Mouse (Mus musculus): ENCODE data around the gene Usp43. TPM values are rescaled to one million over a fixed set of nuclear protein-coding genes. Genes with fewer than 3 reads are reported as not detected.

The Usp43 gene
- polyA plus RNA-seq, 1 experiment from 2014 or later, result 0.60 TPM

DNA sequence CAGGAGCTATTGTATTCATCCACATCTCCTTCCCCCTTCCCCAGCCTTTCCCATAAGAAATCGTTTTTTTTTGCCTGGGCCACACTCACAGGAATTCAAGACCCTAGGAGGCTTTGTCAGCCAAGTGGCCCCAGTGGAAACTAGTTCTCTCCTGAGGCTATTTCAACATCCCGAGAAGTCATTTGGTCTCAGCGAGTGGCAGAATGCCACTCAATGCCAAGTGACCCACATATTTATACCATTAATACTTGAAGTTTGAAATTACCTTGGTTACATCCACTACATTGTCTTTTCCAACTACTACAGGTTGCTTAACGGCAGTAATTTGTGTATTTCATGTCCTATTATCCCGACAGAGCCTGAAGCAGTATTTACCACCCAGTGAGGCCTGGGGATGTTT is 70.2 kb downstream of the Usp43 start:
- H3K4me2 ChIP-seq, result no peak overlapping the region
- no peaks in the 10 kb centered on the region for H3K36me3 ChIP-seq
- no peak overlapping the region for H3K27ac ChIP-seq (ENCODE audit: poor library complexity, severe bottlenecking)
- H3K9me3 ChIP-seq (replicated peaks), result no peaks in the 10 kb centered on the region
- no peaks in the 10 kb centered on the region for H3K27me3 ChIP-seq (replicated peaks)
- no peaks in the 10 kb centered on the region for H3K4me1 ChIP-seq (replicated peaks)
- ATAC-seq (ENCODE audit: insufficient number of reproducible peaks, low FRiP score), result no peak
- H3K9ac ChIP-seq, result no peak overlapping the region
- WGBS, result 63% methylated on average over 5 of the region's 5 CpGs
- H3K4me3 ChIP-seq, result no peak overlapping the region

DNA sequence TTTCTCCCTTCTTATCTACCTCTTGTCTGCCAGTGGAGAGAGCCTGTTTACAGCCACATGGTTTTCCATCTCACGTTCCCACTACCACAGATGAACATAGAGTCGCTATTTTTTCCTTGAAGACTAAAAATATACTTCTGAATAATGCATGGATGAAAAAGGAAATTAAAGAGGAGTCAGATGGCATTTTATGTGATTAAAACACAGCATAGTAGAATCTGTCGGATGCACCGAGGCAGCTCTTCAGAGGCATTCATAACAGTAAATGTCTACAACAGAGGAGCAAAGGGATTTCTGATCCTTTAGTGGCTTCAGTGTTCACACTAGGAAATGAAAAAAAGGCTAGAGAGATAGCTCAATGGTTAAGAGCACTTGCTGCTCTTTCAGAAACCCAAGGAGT is 76.8 kb downstream of the Usp43 start:
- Histone ChIP-seq H3K4me3 (no peak overlapping the region), H3K4me2 (no peak overlapping the region), H3K27me3 (replicated peaks) (no peaks in the 10 kb centered on the region), H3K36me3 (no peaks in the 10 kb centered on the region), H3K27ac (ENCODE audit: poor library complexity, severe bottlenecking) (no peak overlapping the region), H3K9me3 (replicated peaks) (no peaks in the 10 kb centered on the region), H3K4me1 (replicated peaks) (no peaks in the 10 kb centered on the region), H3K9ac (no peak overlapping the region)
- ATAC-seq (ENCODE audit: insufficient number of reproducible peaks, low FRiP score), result no peak
- 75% methylated on average over 4 of the region's 4 CpGs for WGBS

DNA sequence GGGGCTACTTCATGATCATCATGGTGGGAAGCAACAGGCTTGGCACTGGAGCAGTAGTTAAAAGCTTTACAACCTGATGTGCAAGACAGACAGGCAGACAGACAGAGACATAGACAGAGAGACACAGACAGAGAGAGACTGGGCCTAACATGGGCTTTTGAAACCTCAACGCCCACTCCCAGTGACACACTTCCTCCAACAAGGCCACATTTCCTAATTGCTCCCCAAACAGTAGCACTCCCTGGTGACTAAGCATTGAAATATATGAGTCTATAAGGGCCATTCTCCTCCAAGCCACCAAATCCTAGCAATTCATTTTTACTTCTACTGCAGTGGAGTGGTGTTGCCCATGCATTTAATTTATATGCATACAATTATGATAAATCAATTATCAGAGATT is 82.1 kb downstream of the Usp43 start:
- H3K36me3 ChIP-seq, result no peaks in the 10 kb centered on the region
- no peaks in the 10 kb centered on the region for H3K27me3 ChIP-seq (replicated peaks)
- 64% methylated on average over 1 of the region's 1 CpGs for WGBS
- no peak overlapping the region for H3K9ac ChIP-seq
- H3K27ac ChIP-seq (ENCODE audit: poor library complexity, severe bottlenecking), result no peak overlapping the region
- no peak overlapping the region for H3K4me3 ChIP-seq
- no peak for ATAC-seq (ENCODE audit: insufficient number of reproducible peaks, low FRiP score)
- no peak overlapping the region for H3K4me2 ChIP-seq
- no peaks in the 10 kb centered on the region for H3K9me3 ChIP-seq (replicated peaks)
- peaks cover 7% of the 10 kb centered on the region; the same call in 1 of the 2 replicates for H3K4me1 ChIP-seq (replicated peaks)

DNA sequence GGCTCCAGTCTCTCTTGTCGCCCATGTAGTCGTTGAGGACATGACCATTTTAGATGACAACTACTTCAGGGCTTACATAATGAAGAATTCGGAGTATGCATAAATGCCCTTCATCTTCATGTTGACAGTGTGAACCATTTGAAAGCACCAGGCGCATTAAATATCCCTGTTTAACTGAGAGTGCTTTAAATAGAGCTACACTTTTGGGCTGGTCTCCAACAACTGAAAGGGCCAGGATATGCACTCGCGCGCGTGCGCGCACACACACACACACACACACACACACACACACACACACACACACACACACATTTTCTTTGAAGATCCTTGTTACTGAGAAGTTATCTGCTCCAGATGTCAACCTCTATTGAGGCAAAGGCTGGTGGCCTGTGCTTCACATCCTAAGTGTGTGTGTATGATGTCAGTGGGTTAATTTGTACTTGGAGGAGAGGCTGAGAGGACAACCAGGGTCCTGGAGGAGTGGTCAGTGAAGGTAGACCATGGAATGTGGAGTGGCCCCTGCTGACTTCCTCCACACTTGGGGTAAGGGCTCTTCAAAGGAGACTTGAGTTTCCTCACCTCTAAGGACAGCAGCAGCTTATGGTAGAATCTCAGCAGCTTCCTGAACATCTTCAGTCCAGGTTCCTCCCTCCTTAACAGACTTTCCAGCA is 86.4 kb downstream of the Usp43 start:
- no peaks in the 10 kb centered on the region for H3K36me3 ChIP-seq
- H3K9me3 ChIP-seq (replicated peaks), result no peaks in the 10 kb centered on the region
- H3K4me2 ChIP-seq, result no peak overlapping the region
- peaks cover 7% of the 10 kb centered on the region; the same call in 1 of the 2 replicates for H3K4me1 ChIP-seq (replicated peaks)
- H3K9ac ChIP-seq, result no peak overlapping the region
- no peak overlapping the region for H3K27ac ChIP-seq (ENCODE audit: poor library complexity, severe bottlenecking)
- ATAC-seq (ENCODE audit: insufficient number of reproducible peaks, low FRiP score), result no peak
- H3K27me3 ChIP-seq (replicated peaks), result no peaks in the 10 kb centered on the region
- no peak overlapping the region for H3K4me3 ChIP-seq
- 74% methylated on average over 10 of the region's 10 CpGs for WGBS

DNA sequence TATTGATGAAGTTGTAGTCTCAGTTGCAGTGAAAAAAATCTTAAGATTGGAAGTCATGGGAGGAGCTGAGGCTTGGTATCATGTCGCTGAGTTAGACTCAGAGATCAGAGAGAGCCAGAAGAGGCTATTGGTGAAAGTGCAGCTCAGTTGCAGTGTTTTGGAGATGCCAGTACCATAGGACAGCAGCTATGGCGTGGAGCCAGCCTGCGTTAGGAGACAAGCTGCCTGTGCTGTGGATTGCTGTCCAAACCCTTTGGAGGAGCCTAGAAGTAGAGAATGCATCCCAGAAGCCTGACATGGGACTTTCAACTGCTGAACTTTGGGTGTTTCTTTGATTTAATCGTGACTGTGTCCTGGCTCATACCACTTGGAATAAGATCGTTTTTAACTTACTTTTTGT is 90.1 kb downstream of the Usp43 start:
- WGBS, result 58% methylated on average over 5 of the region's 5 CpGs
- Histone ChIP-seq H3K9me3 (replicated peaks) (no peaks in the 10 kb centered on the region), H3K4me3 (no peak overlapping the region), H3K9ac (no peak overlapping the region), H3K4me2 (no peak overlapping the region), H3K27me3 (replicated peaks) (no peaks in the 10 kb centered on the region), H3K36me3 (no peaks in the 10 kb centered on the region), H3K4me1 (replicated peaks) (peaks cover 13% of the 10 kb centered on the region), H3K27ac (ENCODE audit: poor library complexity, severe bottlenecking) (no peak overlapping the region)
- no peak for ATAC-seq (ENCODE audit: insufficient number of reproducible peaks, low FRiP score)

DNA sequence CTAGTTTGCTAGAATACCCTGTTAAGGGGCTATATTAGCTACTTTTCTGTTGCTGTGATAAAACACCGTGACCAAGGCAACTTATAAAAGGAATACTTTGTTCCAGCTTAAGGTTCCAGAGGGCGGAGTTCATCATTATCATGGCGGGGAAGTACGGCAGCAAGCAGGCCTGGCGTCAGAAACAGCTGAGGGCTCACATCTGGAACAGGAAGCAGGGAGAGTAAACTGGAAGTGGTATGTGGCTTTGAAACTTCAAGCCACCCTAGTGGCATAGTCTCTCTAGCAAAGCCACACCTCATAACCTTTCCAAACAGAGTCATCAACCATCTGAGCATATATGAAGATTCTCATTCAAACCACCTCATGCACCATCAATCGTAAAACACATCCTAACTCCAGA is 92.4 kb downstream of the Usp43 start:
- no peaks in the 10 kb centered on the region for H3K27me3 ChIP-seq (replicated peaks)
- no peaks in the 10 kb centered on the region for H3K9me3 ChIP-seq (replicated peaks)
- peaks cover 15% of the 10 kb centered on the region for H3K4me1 ChIP-seq (replicated peaks)
- no peak overlapping the region for H3K4me2 ChIP-seq
- no peaks in the 10 kb centered on the region for H3K36me3 ChIP-seq
- no peak for ATAC-seq (ENCODE audit: insufficient number of reproducible peaks, low FRiP score)
- no peak overlapping the region for H3K9ac ChIP-seq
- H3K4me3 ChIP-seq, result no peak overlapping the region
- WGBS, result 70% methylated on average over 6 of the region's 6 CpGs
- H3K27ac ChIP-seq (ENCODE audit: poor library complexity, severe bottlenecking), result no peak overlapping the region

DNA sequence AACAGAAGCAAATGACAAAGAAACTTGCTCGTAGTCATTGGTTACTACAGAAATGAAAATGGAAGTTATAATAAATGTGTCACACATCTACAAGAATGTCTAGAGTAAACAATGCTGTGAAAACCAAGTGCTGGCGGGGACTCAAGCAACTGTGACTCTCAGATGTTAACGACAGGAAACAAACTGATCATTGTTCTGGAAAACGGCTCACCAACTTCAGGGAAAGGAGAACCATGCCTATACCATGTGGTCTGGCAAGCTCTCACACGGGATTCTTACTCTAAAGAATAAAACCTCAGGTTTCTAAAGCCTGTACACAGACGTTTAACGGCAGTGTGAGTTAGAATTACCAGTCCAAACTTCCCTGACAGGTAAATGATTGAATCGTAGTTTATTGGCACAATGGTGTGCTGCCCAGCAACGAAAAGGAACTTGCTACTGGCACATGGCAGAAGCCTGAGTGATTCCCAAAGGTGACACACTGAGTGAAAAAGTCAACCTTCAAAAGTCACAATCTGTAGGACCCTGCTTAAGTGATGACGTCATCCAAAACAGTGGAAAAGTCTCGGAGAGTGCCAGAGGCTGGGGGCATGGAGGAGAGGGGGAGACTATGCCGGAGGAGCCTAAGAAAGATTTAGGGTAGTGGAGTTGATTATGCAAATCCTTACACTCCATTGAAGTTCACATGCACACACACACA is 93.4 kb downstream of the Usp43 start:
- H3K4me2 ChIP-seq, result no peak overlapping the region
- H3K4me1 ChIP-seq (replicated peaks), result peaks cover 15% of the 10 kb centered on the region
- H3K9ac ChIP-seq, result no peak overlapping the region
- 48% methylated on average over 12 of the region's 12 CpGs for WGBS
- H3K27me3 ChIP-seq (replicated peaks), result no peaks in the 10 kb centered on the region
- H3K9me3 ChIP-seq (replicated peaks), result no peaks in the 10 kb centered on the region
- H3K4me3 ChIP-seq, result no peak overlapping the region
- no peak for ATAC-seq (ENCODE audit: insufficient number of reproducible peaks, low FRiP score)
- H3K36me3 ChIP-seq, result no peaks in the 10 kb centered on the region
- no peak overlapping the region for H3K27ac ChIP-seq (ENCODE audit: poor library complexity, severe bottlenecking)

DNA sequence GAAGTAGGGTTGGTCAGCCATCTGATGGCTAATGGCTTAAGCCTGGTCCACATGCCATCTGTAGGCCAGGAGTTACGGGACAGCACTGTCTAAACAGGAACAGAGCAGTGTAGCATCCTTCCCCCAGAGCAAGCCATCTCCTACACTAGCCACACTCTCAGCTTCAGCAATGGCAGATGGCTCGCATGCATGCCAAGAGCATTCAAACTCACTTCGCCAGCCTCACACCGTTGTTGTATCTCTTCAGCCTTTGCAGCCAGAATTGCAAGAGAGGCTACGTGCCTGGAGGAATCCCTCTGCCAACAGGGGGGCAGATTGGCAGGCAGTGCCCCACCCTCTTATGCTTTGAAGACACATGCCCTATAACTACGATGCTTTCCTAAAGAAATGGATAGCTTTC is 100.4 kb downstream of the Usp43 start:
- H3K9me3 ChIP-seq (replicated peaks), result no peaks in the 10 kb centered on the region
- H3K4me3 ChIP-seq, result no peak overlapping the region
- H3K27ac ChIP-seq (ENCODE audit: poor library complexity, severe bottlenecking), result no peak overlapping the region
- H3K4me2 ChIP-seq, result no peak overlapping the region
- 85% methylated on average over 6 of the region's 6 CpGs for WGBS
- no peak for ATAC-seq (ENCODE audit: insufficient number of reproducible peaks, low FRiP score)
- H3K36me3 ChIP-seq, result no peaks in the 10 kb centered on the region
- peaks cover 12% of the 10 kb centered on the region for H3K4me1 ChIP-seq (replicated peaks)
- no peaks in the 10 kb centered on the region for H3K27me3 ChIP-seq (replicated peaks)
- H3K9ac ChIP-seq, result no peak overlapping the region

DNA sequence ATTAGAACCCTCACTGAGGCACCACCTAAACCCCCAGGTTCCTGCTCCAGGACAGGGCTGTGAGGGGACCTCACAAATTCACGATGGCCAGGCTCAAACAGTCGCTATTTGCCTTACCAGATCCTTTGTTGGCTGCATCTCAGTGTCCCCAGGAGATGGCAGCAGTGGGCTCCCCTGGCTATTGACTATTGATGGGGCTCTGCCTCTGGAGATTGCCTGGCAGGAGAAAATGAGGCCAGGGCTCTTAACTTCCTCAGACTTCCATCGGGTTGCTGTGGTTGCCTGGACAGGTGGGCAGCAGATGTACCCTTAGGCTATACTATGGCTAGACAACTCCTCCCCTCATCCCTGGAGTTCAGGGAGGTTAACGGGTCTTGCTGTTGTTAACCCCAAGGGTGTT is 101.7 kb downstream of the Usp43 start:
- peaks cover 6% of the 10 kb centered on the region; the same call in 1 of the 2 replicates for H3K4me1 ChIP-seq (replicated peaks)
- no peak for ATAC-seq (ENCODE audit: insufficient number of reproducible peaks, low FRiP score)
- H3K36me3 ChIP-seq, result no peaks in the 10 kb centered on the region
- no peak overlapping the region for H3K4me3 ChIP-seq
- H3K9me3 ChIP-seq (replicated peaks), result no peaks in the 10 kb centered on the region
- H3K27me3 ChIP-seq (replicated peaks), result 0 out of 2 replicates have a peak, but pooled peaks cover 3% of the 10 kb centered on the region
- WGBS, result 34% methylated on average over 4 of the region's 4 CpGs
- H3K9ac ChIP-seq, result no peak overlapping the region
- H3K4me2 ChIP-seq, result peak overlapping the region; percentile 61
- no peak overlapping the region for H3K27ac ChIP-seq (ENCODE audit: poor library complexity, severe bottlenecking)

DNA sequence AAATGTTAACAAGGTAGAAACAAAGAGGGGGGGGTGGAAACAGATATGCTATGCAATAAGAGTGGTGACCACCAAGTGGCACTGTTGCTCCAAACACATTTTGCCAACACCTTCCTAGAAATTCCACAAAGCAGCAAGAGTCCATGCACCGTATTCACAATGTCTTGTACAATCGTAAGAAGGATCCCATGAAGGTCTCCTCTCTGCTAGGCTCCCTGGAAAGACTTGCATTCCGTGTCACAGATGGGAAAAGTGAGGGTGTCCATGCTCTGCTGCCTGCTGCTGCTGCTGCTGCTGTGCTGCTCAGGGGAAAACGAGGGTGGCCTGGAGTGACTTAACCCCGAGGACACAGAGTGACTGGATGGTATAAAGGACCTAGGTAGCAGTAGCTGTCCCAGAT is 102.3 kb downstream of the Usp43 start:
- peaks cover 9% of the 10 kb centered on the region; the same call in 1 of the 2 replicates for H3K27me3 ChIP-seq (replicated peaks)
- H3K4me3 ChIP-seq, result peak overlapping the region; percentile 20; the same call in 1 of the 2 replicates
- H3K27ac ChIP-seq (ENCODE audit: poor library complexity, severe bottlenecking), result no peak overlapping the region
- no peaks in the 10 kb centered on the region for H3K9me3 ChIP-seq (replicated peaks)
- 0 out of 2 replicates have a peak overlapping the region, but pooled peaks have one; percentile 16 for H3K9ac ChIP-seq
- ATAC-seq (ENCODE audit: insufficient number of reproducible peaks, low FRiP score), result no peak; the same call in 1 of the 2 replicates
- H3K36me3 ChIP-seq, result no peaks in the 10 kb centered on the region
- H3K4me1 ChIP-seq (replicated peaks), result peaks cover 3% of the 10 kb centered on the region; the same call in 1 of the 2 replicates
- 14% methylated on average over 5 of the region's 5 CpGs for WGBS
- peak overlapping the region; percentile 61 for H3K4me2 ChIP-seq

DNA sequence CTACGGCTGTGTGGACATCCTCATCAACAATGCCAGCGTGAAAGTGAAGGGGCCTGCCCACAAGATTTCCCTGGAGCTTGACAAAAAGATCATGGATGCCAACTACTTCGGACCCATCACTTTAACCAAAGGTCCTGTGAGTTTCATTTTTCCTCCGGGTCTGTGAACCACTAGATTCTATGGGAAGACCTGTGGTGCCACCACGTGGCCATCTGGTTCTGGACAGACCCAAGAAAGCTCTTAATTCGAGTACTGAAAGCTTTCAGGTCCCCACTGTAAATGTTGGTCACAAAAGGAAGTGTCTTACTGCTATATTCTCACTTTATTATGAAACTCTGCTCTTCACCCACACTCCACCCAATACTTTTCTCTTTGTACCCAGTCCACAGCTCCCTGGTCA is 110.4 kb downstream of the Usp43 start:
- no peak overlapping the region for H3K9ac ChIP-seq
- peaks cover 6% of the 10 kb centered on the region; the same call in 1 of the 2 replicates for H3K4me1 ChIP-seq (replicated peaks)
- no peak overlapping the region for H3K4me3 ChIP-seq
- no peak for ATAC-seq (ENCODE audit: insufficient number of reproducible peaks, low FRiP score)
- H3K36me3 ChIP-seq, result no peaks in the 10 kb centered on the region
- H3K27ac ChIP-seq (ENCODE audit: poor library complexity, severe bottlenecking), result no peak overlapping the region
- H3K4me2 ChIP-seq, result no peak overlapping the region
- WGBS, result 73% methylated on average over 6 of the region's 6 CpGs
- no peaks in the 10 kb centered on the region for H3K9me3 ChIP-seq (replicated peaks)
- peaks cover 10% of the 10 kb centered on the region; the same call in 1 of the 2 replicates for H3K27me3 ChIP-seq (replicated peaks)

All from heart, embryonic 12.5 days (tissue).